9 mouse cellular contexts compared by ENCODE assay signal in the genomic region with DNA sequence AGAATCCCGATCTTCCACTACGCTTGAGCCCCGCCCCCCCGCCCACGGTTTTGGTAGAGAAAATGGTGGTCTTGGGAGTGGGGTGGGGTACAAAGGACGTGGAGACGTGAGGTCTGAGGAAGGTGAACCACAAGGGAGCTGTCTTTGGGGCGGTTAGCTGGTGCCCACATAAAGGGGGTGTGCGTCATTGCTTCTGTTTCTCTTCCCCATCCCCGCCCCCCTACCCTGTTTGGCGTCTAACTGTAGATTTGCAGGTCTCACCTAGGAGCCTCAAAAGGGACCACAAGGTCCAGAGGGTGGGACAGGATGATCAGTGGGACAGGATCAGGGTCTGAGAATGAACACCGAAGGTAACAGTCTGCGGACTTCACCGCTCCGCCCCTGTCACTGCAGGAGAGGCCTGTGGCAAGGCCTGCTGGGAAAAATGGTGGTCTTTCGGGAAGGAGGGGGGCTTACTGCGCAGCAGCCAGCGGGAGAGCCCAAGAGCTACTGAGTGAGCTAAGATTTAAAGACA. TPM values are rescaled to one million over a fixed set of nuclear protein-coding genes. Genes with fewer than 3 reads are reported as not detected.
DNase-seq lines count a peak whose midpoint lies in the region; ATAC-seq and TF ChIP-seq lines count a peak whose summit lies in the region.
"Had no signal": no experiment of that assay in that cellular context is flagged by ENCODE, and none has a peak within 500 bp of the region (broad histone marks: within the 10 kb centered on the region; RNA-seq: fewer than 3 reads in every experiment).

No protein-coding gene starts in this region.

- peak overlapping the region; percentile 90 for H3K27ac ChIP-seq in embryonic facial prominence, embryonic 10.5 days (replicated peaks)
- H3K27ac ChIP-seq in heart, embryonic 10.5 days, result peak overlapping the region; percentile 88
- H3K27ac ChIP-seq in limb, embryonic 13.5 days, result peak overlapping the region; percentile 79
- peak overlapping the region; percentile 81 for H3K27ac ChIP-seq in midbrain, embryonic 12.5 days (replicated peaks)
- no peak overlapping the region for H3K27ac ChIP-seq in small intestine, adult 2 months (ENCODE audit: insufficient read depth, low read depth, low read length)

- peaks cover 28% of the 10 kb centered on the region for H3K27me3 ChIP-seq in embryonic facial prominence, embryonic 10.5 days (replicated peaks; ENCODE audit: low read depth, poor library complexity, severe bottlenecking)
- no peaks in the 10 kb centered on the region for H3K27me3 ChIP-seq in heart, embryonic 10.5 days (ENCODE audit: insufficient read depth, poor library complexity, severe bottlenecking)
- peaks cover 7% of the 10 kb centered on the region; the same call in 1 of the 2 replicates for H3K27me3 ChIP-seq in limb, embryonic 13.5 days
- H3K27me3 ChIP-seq in midbrain, embryonic 12.5 days, result no peaks in the 10 kb centered on the region
- H3K27me3 ChIP-seq in small intestine, adult 2 months (ENCODE audit: control insufficient read depth, insufficient read depth, low read length), result no peaks in the 10 kb centered on the region

- WGBS in embryonic facial prominence, embryonic 10.5 days, result 19% methylated on average over 18 of the region's 18 CpGs
- 17% methylated on average over 18 of the region's 18 CpGs for WGBS in heart, embryonic 10.5 days
- WGBS in limb, embryonic 13.5 days, result 16% methylated on average over 18 of the region's 18 CpGs
- WGBS in midbrain, embryonic 12.5 days, result 12% methylated on average over 18 of the region's 18 CpGs
- WGBS in small intestine, adult 2 months, result 21% methylated on average over 18 of the region's 18 CpGs

- peak; percentile 5 to 16 for DNase-seq in urinary bladder, adult 18-20 months (ENCODE audit: low spot score in 2 of 2)
- no peak for DNase-seq in urinary bladder, adult 2 months (ENCODE audit: low spot score)
- peak; percentile 63 for DNase-seq in embryonic facial prominence, embryonic 10.5 days (ENCODE audit: low spot score)
- peak; percentile 76 for DNase-seq in heart, embryonic 10.5 days (ENCODE audit: low spot score)
- DNase-seq in kidney, adult 8-10 months, result peak; percentile 6 to 7

- H3K4me3 ChIP-seq in embryonic facial prominence, embryonic 10.5 days, result peak overlapping the region; percentile 64
- peak overlapping the region; percentile 63 for H3K4me3 ChIP-seq in heart, embryonic 10.5 days
- peak overlapping the region; percentile 53 for H3K4me3 ChIP-seq in limb, embryonic 13.5 days
- H3K4me3 ChIP-seq in midbrain, embryonic 12.5 days, result peak overlapping the region; percentile 51
- H3K4me3 ChIP-seq in small intestine, adult 2 months (ENCODE audit: low read depth, low read length), result peak overlapping the region; percentile 72

- no peaks in the 10 kb centered on the region for H3K9me3 ChIP-seq in embryonic facial prominence, embryonic 10.5 days
- H3K9me3 ChIP-seq in heart, embryonic 10.5 days, result no peaks in the 10 kb centered on the region
- no peaks in the 10 kb centered on the region for H3K9me3 ChIP-seq in limb, embryonic 13.5 days
- no peaks in the 10 kb centered on the region for H3K9me3 ChIP-seq in midbrain, embryonic 12.5 days
- H3K9me3 ChIP-seq: G1E had no signal

- H3K4me2 ChIP-seq in limb, embryonic 13.5 days (replicated peaks), result peak overlapping the region; percentile 63
- H3K4me2 ChIP-seq in midbrain, embryonic 12.5 days (replicated peaks), result peak overlapping the region; percentile 57

- no peak for TF ChIP-seq CTCF in small intestine, adult 2 months (IDR thresholded peaks at IDR 0.05; ENCODE audit: extremely low read depth, insufficient read length, insufficient replicate concordance, low read depth, low read length)

- ATAC-seq in limb, embryonic 13.5 days (ENCODE audit: low FRiP score, low read depth), result peak; percentile 89
- peak; percentile 93 for ATAC-seq in midbrain, embryonic 12.5 days (ENCODE audit: low FRiP score, low read depth)

- TF ChIP-seq POLR2A in small intestine, adult 2 months (IDR thresholded peaks at IDR 0.05; ENCODE audit: low read depth, low read length), result no peak

- H3K9ac ChIP-seq in limb, embryonic 13.5 days, result peak overlapping the region; percentile 70
- peak overlapping the region; percentile 73 for H3K9ac ChIP-seq in midbrain, embryonic 12.5 days (replicated peaks)

- H3K4me1 ChIP-seq in embryonic facial prominence, embryonic 10.5 days, result 0 out of 2 replicates have a peak, but pooled peaks cover 3% of the 10 kb centered on the region
- H3K4me1 ChIP-seq in heart, embryonic 10.5 days, result no peaks in the 10 kb centered on the region
- no peaks in the 10 kb centered on the region for H3K4me1 ChIP-seq in limb, embryonic 13.5 days
- no peaks in the 10 kb centered on the region for H3K4me1 ChIP-seq in midbrain, embryonic 12.5 days
- no peaks in the 10 kb centered on the region for H3K4me1 ChIP-seq in small intestine, adult 2 months (ENCODE audit: control insufficient read depth, insufficient read depth, insufficient read length, low read length)

- H3K36me3 ChIP-seq in embryonic facial prominence, embryonic 10.5 days (replicated peaks), result no peaks in the 10 kb centered on the region
- H3K36me3 ChIP-seq in heart, embryonic 10.5 days, result no peaks in the 10 kb centered on the region
- H3K36me3 ChIP-seq in limb, embryonic 13.5 days, result no peaks in the 10 kb centered on the region
- H3K36me3 ChIP-seq in midbrain, embryonic 12.5 days, result no peaks in the 10 kb centered on the region
- no peaks in the 10 kb centered on the region for H3K36me3 ChIP-seq in small intestine, adult 2 months (ENCODE audit: control insufficient read depth, insufficient read depth, low read length)
- H3K36me3 ChIP-seq: G1E had no signal

RNA-seq across cellular contexts. Expression of a gene that starts 0.4 kb away (rescaled TPM):
- 6.3 and 7.3 TPM in 2 replicates for polyA plus RNA-seq in urinary bladder, adult 2 months (2012; rRNA removed)
- polyA plus RNA-seq in embryonic facial prominence, embryonic 10.5 days (2016; fragmentation: Nextera tagmentation; extraction: Ambion mirVana), result 7.1 and 7.2 TPM in 2 replicates
- 6.1 and 7.2 TPM in 2 replicates for polyA plus RNA-seq in heart, embryonic 10.5 days (2016; fragmentation: Nextera tagmentation; extraction: Ambion mirVana)
- polyA plus RNA-seq in limb, embryonic 13.5 days (2015; fragmentation: Nextera tagmentation; extraction: Ambion mirVana), result 13.8 and 14.9 TPM in 2 replicates
- polyA plus RNA-seq in midbrain, embryonic 12.5 days (2016; fragmentation: Nextera tagmentation; extraction: Ambion mirVana), result 12.2 and 12.4 TPM in 2 replicates
- 0.09 and 0.14 TPM in 2 replicates for polyA plus RNA-seq in small intestine, adult 2 months (2012; rRNA removed)
- polyA plus RNA-seq: G1E had no signal

RNA-seq across cellular contexts. Expression of a gene that starts 35.3 kb away (rescaled TPM):
- 171 and 201 TPM in 2 replicates for polyA plus RNA-seq in urinary bladder, adult 2 months (2012; rRNA removed)
- polyA plus RNA-seq in embryonic facial prominence, embryonic 10.5 days (2016; fragmentation: Nextera tagmentation; extraction: Ambion mirVana), result 573 and 588 TPM in 2 replicates
- 448 and 541 TPM in 2 replicates for polyA plus RNA-seq in heart, embryonic 10.5 days (2016; fragmentation: Nextera tagmentation; extraction: Ambion mirVana)
- polyA plus RNA-seq in limb, embryonic 13.5 days (2015; fragmentation: Nextera tagmentation; extraction: Ambion mirVana), result 676 and 684 TPM in 2 replicates
- polyA plus RNA-seq in midbrain, embryonic 12.5 days (2016; fragmentation: Nextera tagmentation; extraction: Ambion mirVana), result 544 and 546 TPM in 2 replicates
- 6.8 and 11.4 TPM in 2 replicates for polyA plus RNA-seq in small intestine, adult 2 months (2012; rRNA removed)

Comparison
In these comparisons a context has a peak if more than half of its experiments do, and no peak if none do; other contexts are left out.
1. RNA of a gene that starts 35.3 kb away (polyA plus RNA-seq): 676 to 684 TPM in limb, embryonic 13.5 days, 573 to 588 TPM in embryonic facial prominence, embryonic 10.5 days, 544 to 546 TPM in midbrain, embryonic 12.5 days, 448 to 541 TPM in heart, embryonic 10.5 days and 171 to 201 TPM in urinary bladder, adult 2 months; 6.8 to 11.4 TPM in small intestine, adult 2 months; every median in the first group is over 10 times any median in the second.
2. Peak in every context shown above with its lines, with median percentiles within 50 percentile points of each other: H3K4me3 ChIP-seq.